Comparison of ENCODE assay signal across 8 mouse cellular contexts in the genomic region with DNA sequence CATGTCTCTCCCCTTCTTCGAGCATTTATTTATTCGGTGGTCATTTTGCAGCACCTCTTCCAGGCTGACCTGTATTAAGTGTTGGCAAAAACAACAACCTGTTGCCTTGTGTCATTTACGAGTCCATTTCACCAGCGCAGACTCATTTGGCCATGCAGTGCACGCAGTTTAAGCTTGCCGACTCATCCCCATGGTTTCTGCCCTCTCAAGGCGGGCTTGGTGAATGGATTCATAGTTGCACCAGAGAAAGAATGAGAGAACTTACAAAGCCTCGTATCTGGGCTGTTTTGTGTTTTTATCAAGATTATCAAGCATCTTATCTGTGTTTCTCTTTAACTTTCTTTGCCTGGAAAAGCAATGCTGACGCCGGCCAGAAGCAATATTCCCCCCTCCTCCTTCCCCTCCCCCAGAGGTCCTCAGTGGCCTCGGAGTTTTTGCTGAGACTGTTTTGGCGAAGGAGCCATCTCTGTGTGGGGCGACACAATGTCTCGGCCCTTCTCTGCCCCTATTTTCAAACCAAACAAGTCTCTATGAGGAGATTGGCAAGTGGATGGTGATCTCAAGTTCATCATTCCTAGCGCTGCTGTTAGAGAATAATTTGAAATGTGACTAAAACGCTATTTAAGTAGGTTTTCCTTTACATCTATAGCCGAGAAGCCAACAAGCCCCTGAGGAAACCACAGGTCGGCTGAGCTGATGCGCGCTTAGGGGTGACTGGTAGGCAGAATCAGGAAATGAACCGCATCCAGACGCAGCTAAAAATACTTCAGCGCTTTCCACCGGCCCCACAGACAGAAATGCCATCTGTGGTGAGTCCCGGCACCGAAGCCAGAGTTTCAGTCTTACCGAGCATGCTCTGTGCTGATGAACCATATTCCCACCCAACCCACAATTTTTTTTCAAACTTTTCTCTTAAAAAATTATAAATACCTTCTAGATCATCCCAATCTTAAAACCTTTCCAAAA. TPM values are rescaled to one million over a fixed set of nuclear protein-coding genes. Genes with fewer than 3 reads are reported as not detected.
DNase-seq lines count a peak whose midpoint lies in the region; ATAC-seq and TF ChIP-seq lines count a peak whose summit lies in the region.

No protein-coding gene starts in this region.

- H3K27me3 ChIP-seq in liver, postnatal 0 days (ENCODE audit: insufficient read depth, low read length), result no peaks in the 10 kb centered on the region
- H3K27me3 ChIP-seq in kidney, embryonic 16.5 days (ENCODE audit: insufficient read depth, low read length), result no peaks in the 10 kb centered on the region

- no peak overlapping the region for H3K9ac ChIP-seq in liver, postnatal 0 days (replicated peaks)
- H3K9ac ChIP-seq in kidney, embryonic 16.5 days (replicated peaks; ENCODE audit: low read length), result no peak overlapping the region

- no peak for TF ChIP-seq CTCF in liver, postnatal 0 days (IDR thresholded peaks at IDR 0.05; ENCODE audit: low read depth)

- 26% methylated on average over 27 of the region's 27 CpGs for WGBS in liver, postnatal 0 days (ENCODE audit: insufficient replicate concordance)
- WGBS in kidney, embryonic 16.5 days, result 79% methylated on average over 27 of the region's 27 CpGs

- TF ChIP-seq EP300 in liver, postnatal 0 days (IDR thresholded peaks at IDR 0.05; ENCODE audit: low read depth), result no peak

- H3K9me3 ChIP-seq in liver, postnatal 0 days (ENCODE audit: low read length), result no peaks in the 10 kb centered on the region
- no peaks in the 10 kb centered on the region for H3K9me3 ChIP-seq in kidney, embryonic 16.5 days (ENCODE audit: low read length)

- peak overlapping the region; percentile 54 for H3K4me2 ChIP-seq in liver, postnatal 0 days (ENCODE audit: low read depth, low read length)
- no peak overlapping the region for H3K4me2 ChIP-seq in kidney, embryonic 16.5 days (replicated peaks; ENCODE audit: low read depth, low read length)

- peak overlapping the region; percentile 0; the same call in 1 of the 2 replicates for H3K4me3 ChIP-seq in liver, postnatal 0 days (ENCODE audit: low read depth, low read length)
- H3K4me3 ChIP-seq in kidney, embryonic 16.5 days (ENCODE audit: low read length), result no peak overlapping the region

- H3K4me1 ChIP-seq in liver, postnatal 0 days (ENCODE audit: insufficient read depth), result peaks cover 10% of the 10 kb centered on the region
- H3K4me1 ChIP-seq in kidney, embryonic 16.5 days (ENCODE audit: insufficient read depth, low read length), result no peaks in the 10 kb centered on the region

- H3K27ac ChIP-seq in liver, postnatal 0 days (ENCODE audit: low read depth), result 0 out of 2 replicates have a peak overlapping the region, but pooled peaks have one; percentile 0
- H3K27ac ChIP-seq in kidney, embryonic 16.5 days (ENCODE audit: low read length), result no peak overlapping the region

- peak; percentile 44 for ATAC-seq in erythroid progenitor cell, adult 5-6 weeks (replicated peaks; ENCODE audit: low FRiP score, poor library complexity, severe bottlenecking)
- peak; percentile 64; the same call in 1 of the 2 replicates for ATAC-seq in liver, postnatal 0 days
- no peak for ATAC-seq in kidney, embryonic 16.5 days (ENCODE audit: low FRiP score, low TSS enrichment)

- peak; percentile 33 to 47 for DNase-seq in spleen, adult 18-20 months
- no peak for DNase-seq in spleen, adult 12 weeks (ENCODE audit: low spot score)
- peak; percentile 69 for DNase-seq in induced T-regulatory cell, adult 2 months (ENCODE audit: low read depth)
- DNase-seq in liver, postnatal 0 days, result peak; percentile 42
- DNase-seq in thymus, postnatal 25 days, result peak; percentile 77
- no peak for DNase-seq in urinary bladder, postnatal 10 days (ENCODE audit: low spot score)

- no peaks in the 10 kb centered on the region for H3K36me3 ChIP-seq in liver, postnatal 0 days (replicated peaks; ENCODE audit: insufficient read depth, low read length)
- no peaks in the 10 kb centered on the region for H3K36me3 ChIP-seq in kidney, embryonic 16.5 days (ENCODE audit: insufficient read depth, low read length)

RNA-seq across cellular contexts. Expression of a gene that starts 22.6 kb away (rescaled TPM):
- 431 and 444 TPM in 2 replicates for total RNA-seq in erythroid progenitor cell, adult 5-6 weeks (2015; ENCODE audit: low replicate concordance)
- 329 and 368 TPM in 2 replicates for total RNA-seq in erythroid progenitor cell, adult 5-6 weeks (2017; ENCODE audit: low replicate concordance)
- polyA plus RNA-seq in liver, postnatal 0 days (2015; fragmentation: Nextera tagmentation; extraction: Ambion mirVana), result 20.2 and 22.1 TPM in 2 replicates
- 9.6 and 10.3 TPM in 2 replicates for polyA plus RNA-seq in kidney, embryonic 16.5 days (2015; fragmentation: Nextera tagmentation; extraction: Ambion mirVana)

Comparison
In these comparisons a context has a peak if more than half of its experiments do, and no peak if none do; other contexts are left out.
1. DNase-seq: peak in spleen, adult 18-20 months (2 of 2), induced T-regulatory cell, adult 2 months (single experiment), liver, postnatal 0 days (single experiment) and thymus, postnatal 25 days (single experiment); none in spleen, adult 12 weeks (single experiment) and urinary bladder, postnatal 10 days (single experiment).